Comparison of ENCODE assay signal across 8 mouse cellular contexts in the genomic region with DNA sequence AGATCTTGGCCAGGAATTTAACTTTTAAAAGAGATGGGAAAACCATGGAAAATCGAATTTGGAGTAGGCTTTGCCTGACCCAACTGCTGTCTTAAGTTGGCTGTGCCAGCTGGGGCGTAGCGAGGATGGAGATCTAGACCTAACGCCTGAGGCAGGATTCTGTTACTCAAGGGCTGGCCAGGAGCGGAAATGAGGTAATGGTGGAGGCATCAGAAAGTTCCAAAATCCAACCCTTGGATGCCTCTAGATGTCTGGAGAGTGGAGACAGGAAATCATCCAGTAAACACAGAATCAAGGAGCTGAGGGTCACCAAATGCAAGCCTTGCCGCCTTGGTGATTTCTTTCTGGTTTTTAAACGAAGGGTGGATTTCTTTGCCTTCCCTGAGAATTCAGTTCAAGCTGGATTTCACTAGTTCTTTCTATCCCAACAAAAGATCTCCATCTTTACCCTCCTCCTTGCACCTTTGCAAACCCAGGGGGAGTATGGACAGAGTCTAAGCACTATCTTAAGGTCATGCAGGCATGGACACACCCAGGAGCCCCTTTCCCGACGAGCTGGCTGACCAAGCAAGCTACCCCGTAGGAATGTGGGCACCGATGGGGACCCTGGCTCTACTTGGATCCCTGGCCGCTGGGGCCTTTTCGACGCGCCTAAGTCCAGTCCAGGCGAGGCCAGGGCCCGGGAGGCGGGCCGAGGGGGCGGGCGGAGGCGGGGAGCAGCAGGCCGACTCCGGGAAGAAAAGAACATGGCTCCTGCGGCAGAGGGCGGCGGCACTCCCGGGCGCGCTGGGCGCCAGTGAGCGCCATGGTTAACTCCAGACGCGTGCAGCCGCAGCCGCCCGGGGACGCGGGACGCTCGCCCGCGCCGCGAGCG. TPM values are rescaled to one million over a fixed set of nuclear protein-coding genes. Genes with fewer than 3 reads are reported as not detected.
DNase-seq lines count a peak whose midpoint lies in the region; ATAC-seq lines count a peak whose summit lies in the region.

A gene (plus strand): TSS at position 619 of the 874 bp plus-strand sequence.

- no peaks in the 10 kb centered on the region for H3K36me3 ChIP-seq in intestine, embryonic 16.5 days (ENCODE audit: control insufficient read depth, insufficient read depth, low read length)
- H3K36me3 ChIP-seq in limb, embryonic 10.5 days: peaks cover 27% of the 10 kb centered on the region

- H3K27me3 ChIP-seq in intestine, embryonic 16.5 days (replicated peaks; ENCODE audit: control insufficient read depth, insufficient read depth, low read length): no peaks in the 10 kb centered on the region
- no peaks in the 10 kb centered on the region for H3K27me3 ChIP-seq in limb, embryonic 10.5 days (ENCODE audit: low read depth, poor library complexity, severe bottlenecking)

- peak within 1 kb of the TSS; percentile 92 for H3K27ac ChIP-seq in intestine, embryonic 16.5 days (ENCODE audit: low read length)
- H3K27ac ChIP-seq in limb, embryonic 10.5 days: peak within 1 kb of the TSS; percentile 99

- H3K4me1 ChIP-seq in intestine, embryonic 16.5 days (ENCODE audit: control insufficient read depth, insufficient read depth, low read length): peaks cover 10% of the 10 kb centered on the region; the same call in 1 of the 2 replicates
- peaks cover 25% of the 10 kb centered on the region for H3K4me1 ChIP-seq in limb, embryonic 10.5 days

- 10% methylated on average over 34 of the region's 46 CpGs for WGBS in intestine, embryonic 16.5 days
- 12% methylated on average over 46 of the region's 46 CpGs for WGBS in limb, embryonic 10.5 days

- peak within 1 kb of the TSS; percentile 85 for H3K4me3 ChIP-seq in intestine, embryonic 16.5 days (ENCODE audit: low read length)
- H3K4me3 ChIP-seq in limb, embryonic 10.5 days: peak within 1 kb of the TSS; percentile 85

- H3K9ac ChIP-seq in intestine, embryonic 16.5 days (ENCODE audit: low read depth, low read length): peak within 1 kb of the TSS; percentile 97

- peak; percentile 63 to 69 for DNase-seq in left cerebral cortex, adult 18-20 months (ENCODE audit: low spot score in 2 of 2)
- DNase-seq in left cerebral cortex, adult 11 months (ENCODE audit: low spot score): no peak
- peak; percentile 51 for DNase-seq in embryo, embryonic 11.5 days (ENCODE audit: low read depth, low spot score)
- DNase-seq in gonadal fat pad, adult 2 months (ENCODE audit: low read depth): no peak
- peak; percentile 89 for DNase-seq in limb, embryonic 10.5 days (ENCODE audit: low spot score)
- DNase-seq in mesoderm, embryonic 11.5 days (ENCODE audit: low read depth, low spot score): peak; percentile 79
- DNase-seq in skeletal muscle tissue, adult 2 months (ENCODE audit: low read depth, low spot score): peak; percentile 47

- no peaks in the 10 kb centered on the region for H3K9me3 ChIP-seq in intestine, embryonic 16.5 days (ENCODE audit: control insufficient read depth, low read length)
- H3K9me3 ChIP-seq in limb, embryonic 10.5 days (replicated peaks): 0 out of 2 replicates have a peak, but pooled peaks cover 3% of the 10 kb centered on the region

- H3K4me2 ChIP-seq in intestine, embryonic 16.5 days (ENCODE audit: low read depth, low read length): peak within 1 kb of the TSS; percentile 78

- peak; percentile 95 for ATAC-seq in intestine, embryonic 16.5 days

RNA-seq across cellular contexts. Expression of the gene that starts here (rescaled TPM):
- total RNA-seq in left cerebral cortex, adult 18-20 months (2021): 10 to 100 TPM; 28.6 to 30.4 TPM
- 16.9 and 18.1 TPM in 2 replicates for polyA plus RNA-seq in gonadal fat pad, adult 2 months (2012; rRNA removed)
- polyA plus RNA-seq in intestine, embryonic 16.5 days (2015; fragmentation: Nextera tagmentation; extraction: Ambion mirVana): 6.4 and 6.6 TPM in 2 replicates
- polyA plus RNA-seq in limb, embryonic 10.5 days (2016; fragmentation: Nextera tagmentation; extraction: Ambion mirVana): 12.3 and 16.3 TPM in 2 replicates

Comparison
In these comparisons a context has a peak if more than half of its experiments do, and no peak if none do; other contexts are left out.
1. DNase-seq: peak in left cerebral cortex, adult 18-20 months (2 of 2), embryo, embryonic 11.5 days (single experiment), limb, embryonic 10.5 days (single experiment), mesoderm, embryonic 11.5 days (single experiment) and skeletal muscle tissue, adult 2 months (single experiment); none in left cerebral cortex, adult 11 months (single experiment) and gonadal fat pad, adult 2 months (single experiment).